Mouse (Mus musculus): ENCODE data around the gene Abcb10. TPM values are rescaled to one million over a fixed set of nuclear protein-coding genes. Genes with fewer than 3 reads are reported as not detected.
A peak's percentile ranks its signal among the peaks of the same experiment; 100 is the strongest.
"Not testable (repeated sequence)": the region's sequence is repeated elsewhere in the genome, so short reads cannot be mapped to it uniquely, and the experiment has no call there.

Gene Abcb10
- polyA plus RNA-seq, 1 experiment: 22.0 TPM

DNA sequence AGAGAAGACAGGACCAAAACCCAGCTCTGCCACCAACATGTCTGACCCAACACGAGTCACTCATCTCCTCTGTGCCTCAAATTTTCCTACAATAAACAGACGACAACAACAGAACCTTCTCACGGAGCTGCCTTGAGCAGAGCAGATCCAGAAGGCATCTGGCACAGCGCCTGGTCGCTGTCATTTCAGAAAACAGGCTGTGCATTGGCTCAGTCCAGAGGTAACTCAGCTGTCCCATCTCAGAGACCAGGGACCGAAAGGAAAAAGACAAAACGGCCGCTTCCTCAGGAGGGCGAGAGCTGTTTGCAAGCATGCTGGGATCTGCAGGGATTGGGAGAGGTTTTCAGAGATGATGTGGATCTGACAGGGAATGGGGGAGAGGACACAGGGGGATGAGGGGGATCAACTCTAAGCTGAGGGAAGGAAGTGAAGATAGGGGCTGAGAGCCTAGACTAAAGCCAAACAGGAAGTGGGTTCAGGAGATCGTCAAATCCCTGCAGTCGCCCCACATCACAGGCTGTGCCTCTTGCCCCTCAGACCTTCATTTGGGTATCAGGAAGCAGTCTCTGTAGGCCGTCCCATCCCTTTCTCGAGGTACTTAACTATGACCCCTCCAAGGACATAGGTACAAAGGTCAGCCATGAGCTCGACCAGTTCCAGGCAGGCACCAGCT lies 4.6 kb downstream of the Abcb10 start:
- no peaks in the 10 kb centered on the region for H3K27me3 ChIP-seq (ENCODE audit: control insufficient read depth, insufficient read depth, low read length)
- DNase-seq: peak; percentile 39 to 46
- no peak for TF ChIP-seq POLR2A (IDR thresholded peaks at IDR 0.05; ENCODE audit: borderline replicate concordance, insufficient read depth, low read length)
- TF ChIP-seq CTCF (IDR thresholded peaks at IDR 0.05; ENCODE audit: borderline replicate concordance, insufficient read depth, low read depth, low read length): no peak
- 43% methylated on average over 14 of the region's 14 CpGs for WGBS
- H3K4me3 ChIP-seq (replicated peaks; ENCODE audit: insufficient read depth, low read depth, low read length): no peak overlapping the region
- peaks cover 24% of the 10 kb centered on the region for H3K4me1 ChIP-seq (ENCODE audit: control insufficient read depth, insufficient read depth, low read length)
- peak overlapping the region; percentile 39; the same call in 1 of the 2 replicates for H3K27ac ChIP-seq (ENCODE audit: insufficient read depth, low read length)

DNA sequence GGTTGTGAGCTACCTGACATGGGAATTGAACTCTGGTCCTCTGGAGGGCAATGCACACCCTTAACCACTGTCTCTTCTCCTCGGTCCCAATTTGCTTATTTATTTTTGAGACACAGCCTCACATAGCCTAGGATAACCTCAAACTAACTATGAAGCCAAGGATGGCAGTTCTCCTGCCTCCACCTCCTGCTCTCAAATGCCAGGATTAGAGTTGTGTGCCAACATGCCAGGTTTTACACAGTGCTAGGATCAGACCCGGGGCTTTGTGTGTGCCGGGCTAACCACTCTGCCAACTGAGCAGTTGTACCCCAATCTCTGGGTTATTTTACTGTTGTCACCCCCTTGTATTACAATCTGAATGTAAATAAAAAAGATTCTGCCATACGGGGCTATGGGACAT lies 5.4 kb downstream of the Abcb10 start:
- H3K27ac ChIP-seq (ENCODE audit: insufficient read depth, low read length): no peak overlapping the region
- H3K4me1 ChIP-seq (ENCODE audit: control insufficient read depth, insufficient read depth, low read length): peaks cover 25% of the 10 kb centered on the region
- TF ChIP-seq POLR2A (IDR thresholded peaks at IDR 0.05; ENCODE audit: borderline replicate concordance, insufficient read depth, low read length) (no peak), CTCF (IDR thresholded peaks at IDR 0.05; ENCODE audit: borderline replicate concordance, insufficient read depth, low read depth, low read length) (no peak)
- H3K4me3 ChIP-seq (replicated peaks; ENCODE audit: insufficient read depth, low read depth, low read length): no peak overlapping the region
- H3K27me3 ChIP-seq (ENCODE audit: control insufficient read depth, insufficient read depth, low read length): no peaks in the 10 kb centered on the region
- peak in 1 of 2 experiments; percentile 26 for DNase-seq
- 28% methylated on average over 4 of the region's 4 CpGs for WGBS

DNA sequence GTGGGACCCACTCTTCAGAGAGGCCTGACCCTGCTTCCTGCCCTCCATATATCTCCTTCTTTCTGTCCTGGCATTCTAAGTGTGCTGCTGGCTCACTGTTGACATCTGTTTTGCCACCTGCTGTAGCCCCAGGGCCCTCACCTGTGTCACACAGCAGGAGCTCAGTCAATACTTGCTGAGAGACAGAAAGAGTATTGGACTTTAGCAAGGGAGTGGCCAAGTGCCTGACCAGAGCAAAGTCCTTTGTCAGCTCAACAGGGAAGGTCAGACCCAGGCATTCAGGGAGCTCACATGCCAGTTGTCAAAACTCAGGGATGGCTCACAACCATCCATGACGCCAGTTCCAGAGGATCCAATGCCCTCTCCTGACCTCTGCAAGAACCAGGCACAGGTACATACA lies 9.4 kb downstream of the Abcb10 start:
- Histone ChIP-seq H3K4me3 (replicated peaks; ENCODE audit: insufficient read depth, low read depth, low read length) (no peak overlapping the region), H3K4me1 (ENCODE audit: control insufficient read depth, insufficient read depth, low read length) (peaks cover 12% of the 10 kb centered on the region), H3K27ac (ENCODE audit: insufficient read depth, low read length) (no peak overlapping the region), H3K27me3 (ENCODE audit: control insufficient read depth, insufficient read depth, low read length) (no peaks in the 10 kb centered on the region)
- TF ChIP-seq CTCF (IDR thresholded peaks at IDR 0.05; ENCODE audit: borderline replicate concordance, insufficient read depth, low read depth, low read length) (no peak), POLR2A (IDR thresholded peaks at IDR 0.05; ENCODE audit: borderline replicate concordance, insufficient read depth, low read length) (no peak)
- DNase-seq: no peak
- 97% methylated on average over 1 of the region's 1 CpGs for WGBS

DNA sequence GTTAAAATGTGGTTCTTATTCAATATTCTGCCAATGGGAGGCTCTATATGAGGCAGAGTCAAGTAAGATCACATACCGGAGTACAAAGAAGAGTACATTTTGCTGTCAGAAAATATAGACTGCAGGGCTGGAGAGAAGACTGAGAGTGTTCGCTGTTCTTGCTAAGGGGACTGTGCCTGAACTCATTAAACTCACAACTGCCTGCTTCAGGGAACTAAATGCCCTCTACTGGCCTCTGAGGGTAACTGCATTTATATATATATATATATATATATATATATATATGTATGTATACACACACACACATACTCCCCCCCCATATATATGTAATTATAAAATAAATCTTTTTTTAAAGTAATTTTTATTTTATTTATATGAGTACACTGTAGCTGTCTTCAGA lies 16.0 kb downstream of the Abcb10 start:
- 58% methylated on average over 2 of the region's 2 CpGs for WGBS
- no peak for TF ChIP-seq CTCF (IDR thresholded peaks at IDR 0.05; ENCODE audit: borderline replicate concordance, insufficient read depth, low read depth, low read length)
- no peak for TF ChIP-seq POLR2A (IDR thresholded peaks at IDR 0.05; ENCODE audit: borderline replicate concordance, insufficient read depth, low read length)
- DNase-seq: no peak
- Histone ChIP-seq H3K27me3 (ENCODE audit: control insufficient read depth, insufficient read depth, low read length) (no peaks in the 10 kb centered on the region), H3K4me3 (replicated peaks; ENCODE audit: insufficient read depth, low read depth, low read length) (no peak overlapping the region), H3K27ac (ENCODE audit: insufficient read depth, low read length) (no peak overlapping the region), H3K4me1 (ENCODE audit: control insufficient read depth, insufficient read depth, low read length) (no peaks in the 10 kb centered on the region)

DNA sequence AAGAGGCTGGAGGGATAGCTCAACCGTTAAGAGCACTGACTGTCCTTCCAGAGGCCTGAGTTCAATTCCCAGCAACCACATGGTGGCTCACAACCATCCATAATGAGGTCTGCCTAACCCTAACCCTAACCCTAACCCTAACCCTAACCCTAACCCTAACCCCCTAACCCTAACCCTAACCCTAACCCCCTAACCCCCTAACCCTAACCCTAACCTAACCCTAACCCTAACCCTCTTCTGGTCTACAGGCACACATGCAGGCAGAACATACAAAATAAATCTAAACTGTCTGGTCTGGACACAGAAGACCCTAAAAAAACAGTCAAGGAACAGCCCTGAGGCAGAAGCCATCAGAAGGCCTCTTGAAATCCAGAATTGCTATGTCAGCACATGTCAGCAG lies 21.6 kb downstream of the Abcb10 start:
- Histone ChIP-seq H3K4me1 (ENCODE audit: control insufficient read depth, insufficient read depth, low read length) (no peaks in the 10 kb centered on the region), H3K4me3 (replicated peaks; ENCODE audit: insufficient read depth, low read depth, low read length) (no peak overlapping the region), H3K27ac (ENCODE audit: insufficient read depth, low read length) (no peak overlapping the region), H3K27me3 (ENCODE audit: control insufficient read depth, insufficient read depth, low read length) (no peaks in the 10 kb centered on the region)
- TF ChIP-seq CTCF (IDR thresholded peaks at IDR 0.05; ENCODE audit: borderline replicate concordance, insufficient read depth, low read depth, low read length) (no peak), POLR2A (IDR thresholded peaks at IDR 0.05; ENCODE audit: borderline replicate concordance, insufficient read depth, low read length) (no peak)
- no peak for DNase-seq
- 70% methylated on average over 1 of the region's 1 CpGs for WGBS

DNA sequence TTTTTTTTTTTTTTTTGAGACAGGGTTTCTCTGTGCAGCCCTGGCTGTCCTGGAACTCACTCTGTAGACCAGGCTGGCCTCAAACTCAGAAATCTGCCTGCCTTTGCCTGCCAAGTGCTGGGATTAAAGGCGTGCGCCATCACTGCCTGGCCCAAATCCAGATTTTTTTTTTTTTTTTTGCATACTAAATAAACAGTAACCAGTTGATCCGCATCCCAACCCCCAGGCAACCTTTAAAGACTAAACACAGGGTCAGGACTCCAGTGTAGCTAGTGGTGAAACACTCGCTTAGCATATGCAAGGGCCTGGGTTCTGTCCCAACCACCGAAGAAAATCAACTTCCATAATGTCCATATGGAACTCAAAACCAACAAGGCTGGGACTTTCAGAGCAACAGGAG lies 22.4 kb downstream of the Abcb10 start:
- H3K27ac ChIP-seq (ENCODE audit: insufficient read depth, low read length); H3K27me3 ChIP-seq (ENCODE audit: control insufficient read depth, insufficient read depth, low read length); DNase-seq; H3K4me1 ChIP-seq (ENCODE audit: control insufficient read depth, insufficient read depth, low read length); H3K4me3 ChIP-seq (replicated peaks; ENCODE audit: insufficient read depth, low read depth, low read length): not testable (repeated sequence)
- WGBS: 46% methylated on average over 5 of the region's 5 CpGs

DNA sequence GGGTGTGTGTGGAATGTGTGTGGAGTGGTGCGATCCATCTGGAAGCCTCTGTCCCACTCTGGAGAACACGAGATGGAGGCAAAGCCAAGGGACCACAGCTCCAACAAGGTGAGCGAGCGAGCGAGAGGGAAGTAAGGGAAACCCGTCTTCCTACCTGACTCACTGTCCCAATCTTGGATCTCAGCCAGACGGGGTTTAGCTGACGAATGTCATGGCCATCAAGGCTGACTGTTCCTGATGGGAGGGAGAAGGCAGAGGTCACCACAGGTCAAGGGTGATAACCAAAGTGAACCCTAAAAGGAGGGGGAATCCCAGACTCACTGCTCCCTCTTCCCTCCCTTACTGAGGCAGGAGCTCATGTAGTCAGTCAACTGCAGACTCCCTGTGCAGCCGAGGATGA lies 22.9 kb downstream of the Abcb10 start:
- no peaks in the 10 kb centered on the region for H3K4me1 ChIP-seq (ENCODE audit: control insufficient read depth, insufficient read depth, low read length)
- H3K27ac ChIP-seq (ENCODE audit: insufficient read depth, low read length): no peak overlapping the region
- 77% methylated on average over 9 of the region's 9 CpGs for WGBS
- no peak for TF ChIP-seq POLR2A (IDR thresholded peaks at IDR 0.05; ENCODE audit: borderline replicate concordance, insufficient read depth, low read length)
- TF ChIP-seq CTCF (IDR thresholded peaks at IDR 0.05; ENCODE audit: borderline replicate concordance, insufficient read depth, low read depth, low read length): no peak
- H3K27me3 ChIP-seq (ENCODE audit: control insufficient read depth, insufficient read depth, low read length): no peaks in the 10 kb centered on the region
- H3K4me3 ChIP-seq (replicated peaks; ENCODE audit: insufficient read depth, low read depth, low read length): no peak overlapping the region
- DNase-seq: no peak

DNA sequence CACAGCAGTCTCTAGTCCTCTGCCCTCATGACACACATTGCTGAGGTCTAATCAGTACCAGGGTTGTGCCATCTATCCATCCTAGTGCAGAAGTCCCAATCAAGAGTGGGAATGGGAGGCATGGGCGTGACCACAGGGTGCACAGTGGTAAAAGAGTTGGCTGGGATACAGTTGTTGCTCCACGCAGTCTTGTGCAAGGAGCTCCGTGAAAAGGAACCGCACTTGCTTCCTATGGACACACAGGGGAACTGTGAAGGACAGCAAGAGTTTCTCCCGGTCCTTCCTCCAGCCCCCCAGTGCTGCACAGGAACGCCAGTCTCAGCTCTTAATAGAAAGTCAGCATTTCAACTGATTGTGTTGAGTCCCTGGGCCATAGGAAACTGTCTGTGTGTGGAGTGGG lies 23.4 kb downstream of the Abcb10 start:
- WGBS: 93% methylated on average over 6 of the region's 6 CpGs
- H3K27ac ChIP-seq (ENCODE audit: insufficient read depth, low read length): no peak overlapping the region
- H3K4me1 ChIP-seq (ENCODE audit: control insufficient read depth, insufficient read depth, low read length): no peaks in the 10 kb centered on the region
- TF ChIP-seq POLR2A (IDR thresholded peaks at IDR 0.05; ENCODE audit: borderline replicate concordance, insufficient read depth, low read length) (no peak), CTCF (IDR thresholded peaks at IDR 0.05; ENCODE audit: borderline replicate concordance, insufficient read depth, low read depth, low read length) (no peak)
- DNase-seq: no peak
- no peaks in the 10 kb centered on the region for H3K27me3 ChIP-seq (ENCODE audit: control insufficient read depth, insufficient read depth, low read length)
- H3K4me3 ChIP-seq (replicated peaks; ENCODE audit: insufficient read depth, low read depth, low read length): no peak overlapping the region

Data from cerebellum, adult 2 months (tissue).